Mouse (Mus musculus) monocyte, adult 59 days (primary cell): ENCODE data around the gene Vmn1r50. TPM values are rescaled to one million over a fixed set of nuclear protein-coding genes. Genes with fewer than 3 reads are reported as not detected.

Experiments
- total RNA-seq, 2 experiments: library from RNA; stranded (reverse); gene quantifications; one replicate each; pipeline ENCODE4 v1.2.4; 2023

The Vmn1r50 gene
- not detected for total RNA-seq

DNA sequence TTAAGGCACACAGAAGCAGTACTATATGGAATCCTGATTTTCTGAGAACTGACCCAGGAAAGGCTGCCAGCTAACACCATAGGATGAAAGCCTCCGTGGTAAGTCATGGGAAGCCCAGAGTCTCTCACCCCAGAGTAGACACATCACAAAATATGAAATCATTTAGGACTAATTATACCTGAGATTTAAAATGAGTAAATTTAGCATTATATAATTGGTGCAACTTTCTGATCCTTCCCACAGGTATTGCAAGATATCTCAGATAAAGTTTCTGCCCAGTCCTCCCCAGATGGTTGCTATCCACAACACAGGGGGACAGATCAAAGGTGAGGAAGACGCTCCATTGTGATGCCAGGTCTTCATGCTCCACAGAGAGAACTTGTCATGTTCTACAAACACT is at the start of gene Vmn1r50:
Vmn1r50 (plus strand) TSS at position 301 of the 400 bp plus-strand sequence.

DNA sequence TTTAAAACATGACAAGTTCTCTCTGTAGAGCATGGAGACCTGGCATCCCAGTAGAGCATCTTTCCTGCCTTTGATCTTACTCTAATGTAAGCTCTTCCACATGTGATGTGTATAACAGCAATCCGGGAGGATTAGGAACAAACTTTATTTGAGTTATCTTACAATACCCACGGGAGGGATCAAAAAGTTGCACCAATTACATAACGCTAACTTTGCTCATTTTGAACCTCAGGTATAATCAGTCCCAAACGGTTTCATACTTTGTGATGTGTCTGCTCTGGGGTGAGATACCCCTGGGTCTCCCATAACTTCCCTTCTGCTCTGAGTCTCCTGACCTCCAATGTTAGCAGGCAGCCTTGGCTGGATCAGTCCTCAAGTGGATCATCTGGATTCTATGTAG is 22.8 kb upstream of the Vmn1r50 start, which contains the start of gene Vmn1r49:
Vmn1r49 (minus strand) TSS at position 101 of the 400 bp plus-strand sequence.

DNA sequence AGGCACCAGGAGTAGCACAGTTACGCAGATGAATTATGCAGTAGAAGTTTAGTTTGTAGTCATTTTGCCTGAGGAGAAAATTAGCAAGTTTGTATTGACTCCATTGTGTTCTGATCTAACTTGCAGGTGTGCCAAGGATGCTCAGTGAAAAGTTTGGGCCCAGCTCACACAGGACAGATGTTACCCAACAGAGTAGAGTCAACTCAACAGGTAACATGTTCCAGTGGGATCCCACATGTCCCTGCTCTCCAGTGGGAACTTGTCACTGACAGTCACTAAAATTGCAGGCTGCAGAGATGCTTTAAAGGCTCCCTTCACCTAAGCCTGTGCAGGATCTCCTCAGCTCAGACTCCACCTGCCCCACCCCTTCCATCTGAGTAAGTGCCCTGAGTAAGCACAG is 21.1 kb downstream of the Vmn1r50 start, which contains the start of gene Vmn1r51:
Vmn1r51 (plus strand) TSS at position 301 of the 400 bp plus-strand sequence.

Other genes with a start within 250 kb of the Vmn1r50 start
- not detected for gene Vmn1r42, start 225.0 kb upstream of the Vmn1r50 start, total RNA-seq
- not detected for gene Vmn1r43, start 225.0 kb upstream of the Vmn1r50 start, total RNA-seq
- not detected for gene Vmn1r44, start 217.8 kb upstream of the Vmn1r50 start, total RNA-seq
- gene Vmn1r45, start 160.8 kb upstream of the Vmn1r50 start, total RNA-seq: not detected
- gene Vmn1r46, start 132.1 kb upstream of the Vmn1r50 start, total RNA-seq: not detected
- not detected for gene Vmn1r47, start 85.3 kb upstream of the Vmn1r50 start, total RNA-seq
- not detected for gene Vmn1r48, start 64.6 kb upstream of the Vmn1r50 start, total RNA-seq
- not detected for gene Vmn1r49, start 22.9 kb upstream of the Vmn1r50 start, total RNA-seq
- not detected for gene Vmn1r51, start 21.2 kb downstream of the Vmn1r50 start, total RNA-seq
- gene Vmn1r52, start 73.4 kb downstream of the Vmn1r50 start, total RNA-seq: not detected
- gene V1ra8, start 101.4 kb downstream of the Vmn1r50 start, total RNA-seq: not detected
- gene Vmn1r53, start 123.0 kb downstream of the Vmn1r50 start, total RNA-seq: not detected
- gene Vmn1r54, start 144.9 kb downstream of the Vmn1r50 start, total RNA-seq: not detected
- not detected for gene BC048671, start 199.8 kb downstream of the Vmn1r50 start, total RNA-seq
- 1 to 10 TPM; 2.8 to 3.8 TPM for gene Chst13, start 223.8 kb downstream of the Vmn1r50 start, total RNA-seq
- gene Uroc1, start 231.9 kb downstream of the Vmn1r50 start, total RNA-seq: not detected